In genomic region chr2:13372825-13373224, GRCm38 (mm10) we compare ENCODE assay signal across 8 mouse cellular contexts.
DNase-seq lines count a peak whose midpoint lies in the region; ATAC-seq and TF ChIP-seq lines count a peak whose summit lies in the region.

No protein-coding gene starts in this region.

- no peak for TF ChIP-seq CTCF in hindbrain, postnatal 0 days (IDR thresholded peaks at IDR 0.05; ENCODE audit: low read depth)

- peak overlapping the region; percentile 54; the same call in 1 of the 2 replicates for H3K4me2 ChIP-seq in heart, embryonic 12.5 days
- no peak overlapping the region for H3K4me2 ChIP-seq in embryonic facial prominence, embryonic 11.5 days (ENCODE audit: low read depth, low read length)
- no peak overlapping the region for H3K4me2 ChIP-seq in hindbrain, postnatal 0 days (ENCODE audit: low read depth, low read length)
- no peak overlapping the region; the same call in 1 of the 2 replicates for H3K4me2 ChIP-seq in midbrain, embryonic 14.5 days (ENCODE audit: low read length)

- DNase-seq in heart, postnatal 14 days, result no peak
- no peak for DNase-seq in embryonic facial prominence, embryonic 11.5 days (ENCODE audit: low spot score)
- DNase-seq in hindbrain, postnatal 0 days (ENCODE audit: low spot score), result no peak
- no peak for DNase-seq in midbrain, embryonic 14.5 days
- DNase-seq in spleen, postnatal 36 days (ENCODE audit: low spot score in 2 of 2), result no peak
- DNase-seq in left cerebral cortex, postnatal 4 days, result no peak
- no peak for DNase-seq in kidney, adult 9 months

- H3K4me3 ChIP-seq in heart, embryonic 12.5 days, result no peak overlapping the region
- no peak overlapping the region for H3K4me3 ChIP-seq in embryonic facial prominence, embryonic 11.5 days (ENCODE audit: low read depth, low read length)
- H3K4me3 ChIP-seq in hindbrain, postnatal 0 days (ENCODE audit: low read length), result no peak overlapping the region
- H3K4me3 ChIP-seq in midbrain, embryonic 14.5 days (replicated peaks; ENCODE audit: low read depth, low read length), result no peak overlapping the region

- intact Hi-C loops in heart, postnatal 14 days (cut with DNase I), result loop anchor here (2.0 to 5.0 kb wide), 2 partner anchors 71 to 200 kb away; partner anchors contain the start of gene Vim
- intact Hi-C loops in left cerebral cortex, postnatal 4 days (cut with DNase I), result no loop called here

- WGBS in heart, embryonic 12.5 days, result 63% methylated on average over 3 of the region's 3 CpGs
- 48% methylated on average over 3 of the region's 3 CpGs for WGBS in embryonic facial prominence, embryonic 11.5 days
- WGBS in hindbrain, postnatal 0 days, result 31% methylated on average over 3 of the region's 3 CpGs
- 32% methylated on average over 3 of the region's 3 CpGs for WGBS in midbrain, embryonic 14.5 days

- no peaks in the 10 kb centered on the region for H3K36me3 ChIP-seq in heart, embryonic 12.5 days
- no peaks in the 10 kb centered on the region for H3K36me3 ChIP-seq in embryonic facial prominence, embryonic 11.5 days (replicated peaks; ENCODE audit: control insufficient read depth, insufficient read depth, low read depth, low read length)
- no peaks in the 10 kb centered on the region for H3K36me3 ChIP-seq in hindbrain, postnatal 0 days (ENCODE audit: insufficient read depth, low read length)
- no peaks in the 10 kb centered on the region for H3K36me3 ChIP-seq in midbrain, embryonic 14.5 days (ENCODE audit: control insufficient read depth, insufficient read depth, low read length)

- peak overlapping the region; percentile 98 for H3K27ac ChIP-seq in heart, embryonic 12.5 days (ENCODE audit: poor library complexity, severe bottlenecking)
- peak overlapping the region; percentile 86; the same call in 1 of the 2 replicates for H3K27ac ChIP-seq in embryonic facial prominence, embryonic 11.5 days (replicated peaks; ENCODE audit: low read depth, low read length)
- peak overlapping the region; percentile 73 for H3K27ac ChIP-seq in hindbrain, postnatal 0 days
- peak overlapping the region; percentile 83 for H3K27ac ChIP-seq in midbrain, embryonic 14.5 days (replicated peaks; ENCODE audit: low read depth, low read length)

- H3K4me1 ChIP-seq in heart, embryonic 12.5 days (replicated peaks), result peaks cover 23% of the 10 kb centered on the region
- H3K4me1 ChIP-seq in embryonic facial prominence, embryonic 11.5 days (ENCODE audit: control insufficient read depth, insufficient read depth, low read length), result no peaks in the 10 kb centered on the region
- H3K4me1 ChIP-seq in hindbrain, postnatal 0 days (ENCODE audit: insufficient read depth, low read length), result no peaks in the 10 kb centered on the region
- H3K4me1 ChIP-seq in midbrain, embryonic 14.5 days (ENCODE audit: control insufficient read depth, insufficient read depth, low read length), result peaks cover 22% of the 10 kb centered on the region

- no peaks in the 10 kb centered on the region for H3K27me3 ChIP-seq in heart, embryonic 12.5 days (replicated peaks)
- H3K27me3 ChIP-seq in embryonic facial prominence, embryonic 11.5 days (ENCODE audit: control insufficient read depth, insufficient read depth, low read length), result no peaks in the 10 kb centered on the region
- no peaks in the 10 kb centered on the region for H3K27me3 ChIP-seq in hindbrain, postnatal 0 days (ENCODE audit: insufficient read depth, low read length)
- H3K27me3 ChIP-seq in midbrain, embryonic 14.5 days (ENCODE audit: control insufficient read depth, insufficient read depth, low read length), result no peaks in the 10 kb centered on the region

- no peak overlapping the region for H3K9ac ChIP-seq in heart, embryonic 12.5 days
- H3K9ac ChIP-seq in embryonic facial prominence, embryonic 11.5 days (replicated peaks; ENCODE audit: low read length), result no peak overlapping the region
- no peak overlapping the region for H3K9ac ChIP-seq in hindbrain, postnatal 0 days (replicated peaks; ENCODE audit: low read length)
- no peak overlapping the region for H3K9ac ChIP-seq in midbrain, embryonic 14.5 days (replicated peaks; ENCODE audit: low read length)

- H3K9me3 ChIP-seq in heart, embryonic 12.5 days (replicated peaks), result no peaks in the 10 kb centered on the region
- no peaks in the 10 kb centered on the region for H3K9me3 ChIP-seq in embryonic facial prominence, embryonic 11.5 days (replicated peaks; ENCODE audit: control insufficient read depth, low read length)
- no peaks in the 10 kb centered on the region for H3K9me3 ChIP-seq in hindbrain, postnatal 0 days (ENCODE audit: low read length)
- no peaks in the 10 kb centered on the region for H3K9me3 ChIP-seq in midbrain, embryonic 14.5 days (ENCODE audit: control insufficient read depth, low read length)

- no peak for ATAC-seq in heart, embryonic 12.5 days (ENCODE audit: insufficient number of reproducible peaks, low FRiP score)
- ATAC-seq in embryonic facial prominence, embryonic 11.5 days (replicated peaks; ENCODE audit: insufficient number of reproducible peaks, low FRiP score, low TSS enrichment, low read depth), result no peak
- ATAC-seq in hindbrain, postnatal 0 days, result 0 out of 2 replicates have a peak, but pooled peaks have one; percentile 28
- ATAC-seq in midbrain, embryonic 14.5 days (ENCODE audit: low FRiP score, low TSS enrichment), result 0 out of 2 replicates have a peak, but pooled peaks have one; percentile 29

Comparison
In these comparisons a context has a peak if more than half of its experiments do, and no peak if none do; other contexts are left out.
1. ATAC-seq: peak in hindbrain, postnatal 0 days (single experiment) and midbrain, embryonic 14.5 days (single experiment); none in heart, embryonic 12.5 days (single experiment) and embryonic facial prominence, embryonic 11.5 days (single experiment).
2. Peak in every context shown above with its lines, with median percentiles within 50 percentile points of each other: H3K27ac ChIP-seq.